Mouse (Mus musculus): Measurements from ENCODE around the gene Magi1. TPM values are rescaled to one million over a fixed set of nuclear protein-coding genes. Genes with fewer than 3 reads are reported as not detected.

Gene Magi1
- total and polyA plus RNA-seq, 3 experiments = not detected

DNA sequence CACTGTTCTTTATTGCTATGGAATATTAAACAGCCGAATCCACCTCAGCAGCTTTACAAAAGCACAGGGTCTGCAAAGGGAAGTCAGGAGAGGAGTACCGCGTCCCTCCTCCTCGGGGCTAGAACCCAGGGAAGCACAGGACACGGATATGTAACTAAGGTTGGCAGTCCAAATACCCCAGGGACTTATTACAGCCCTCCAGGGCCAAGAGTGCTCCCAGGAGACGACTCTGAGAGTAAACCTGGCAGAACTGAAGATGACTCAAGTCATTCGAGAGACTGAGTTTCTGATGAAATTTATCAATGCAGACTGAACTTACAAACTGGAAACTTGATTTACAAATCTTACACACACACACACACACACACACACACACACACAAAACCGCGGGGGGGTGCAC lies 130.8 kb downstream of the Magi1 start:
- Histone ChIP-seq H3K9me3 (replicated peaks; ENCODE audit: insufficient read depth, low read length) (no peaks in the 10 kb centered on the region), H3K4me1 (ENCODE audit: control insufficient read depth in 1 of 2, insufficient read depth in 2 of 2, low read length in 2 of 2) (no peaks in the 10 kb centered on the region), H3K27me3 (ENCODE audit: control insufficient read depth in 1 of 2, insufficient read depth in 2 of 2, low read length in 2 of 2) (no peaks in the 10 kb centered on the region), H3K4me3 (ENCODE audit: control insufficient read depth in 1 of 2, insufficient read depth in 1 of 2, low read depth in 2 of 2, low read length in 2 of 2) (no peak overlapping the region), H3K9ac (ENCODE audit: control insufficient read depth, low read depth, low read length, poor library complexity, severe bottlenecking) (no peak overlapping the region), H3K27ac (ENCODE audit: control insufficient read depth, low read depth, low read length) (no peak overlapping the region), H3K36me3 (ENCODE audit: control insufficient read depth in 1 of 2, insufficient read depth in 2 of 2, low read length in 2 of 2) (no peaks in the 10 kb centered on the region), H3K79me2 (ENCODE audit: control insufficient read depth, insufficient read depth, low read length, poor library complexity) (no peaks in the 10 kb centered on the region)
- TF ChIP-seq RCOR1 (IDR thresholded peaks at IDR 0.05; ENCODE audit: low read depth, low read length) (no peak), TAL1 (IDR thresholded peaks at IDR 0.05; ENCODE audit: low read length) (no peak), NRF1 (IDR thresholded peaks at IDR 0.05; ENCODE audit: insufficient read depth, low read depth, low read length, poor library complexity, severe bottlenecking) (no peak), ZNF384 (IDR thresholded peaks at IDR 0.05; ENCODE audit: low read depth, low read length) (no peak), ZMIZ1 (IDR thresholded peaks at IDR 0.05; ENCODE audit: low read depth, low read length) (no peak)
- no peak for DNase-seq (ENCODE audit: low read depth, low spot score)

- Histone ChIP-seq H3K4me3 (ENCODE audit: control insufficient read depth in 1 of 2, insufficient read depth in 1 of 2, low read depth in 2 of 2, low read length in 2 of 2) (no peak overlapping the region), H3K9me3 (replicated peaks; ENCODE audit: insufficient read depth, low read length) (no peaks in the 10 kb centered on the region), H3K9ac (ENCODE audit: control insufficient read depth, low read depth, low read length, poor library complexity, severe bottlenecking) (no peak overlapping the region), H3K36me3 (ENCODE audit: control insufficient read depth in 1 of 2, insufficient read depth in 2 of 2, low read length in 2 of 2) (no peaks in the 10 kb centered on the region), H3K79me2 (ENCODE audit: control insufficient read depth, insufficient read depth, low read length, poor library complexity) (no peaks in the 10 kb centered on the region), H3K4me1 (ENCODE audit: control insufficient read depth in 1 of 2, insufficient read depth in 2 of 2, low read length in 2 of 2) (no peaks in the 10 kb centered on the region), H3K27me3 (ENCODE audit: control insufficient read depth in 1 of 2, insufficient read depth in 2 of 2, low read length in 2 of 2) (no peaks in the 10 kb centered on the region), H3K27ac (ENCODE audit: control insufficient read depth, low read depth, low read length) (no peak overlapping the region)
- no peak for TF ChIP-seq POLR2A (IDR thresholded peaks at IDR 0.05; ENCODE audit: control insufficient read depth in 1 of 2, insufficient read depth in 1 of 2, low read depth in 1 of 2, low read length in 2 of 2, poor library complexity in 1 of 2)
- TF ChIP-seq ZC3H11A (IDR thresholded peaks at IDR 0.05; ENCODE audit: low read depth, low read length) = no peak
- TF ChIP-seq MXI1 (IDR thresholded peaks at IDR 0.05; ENCODE audit: low read depth, low read length) = no peak
- no peak for TF ChIP-seq ELF1 (IDR thresholded peaks at IDR 0.05; ENCODE audit: low read depth, low read length)
- no peak for TF ChIP-seq NRF1 (IDR thresholded peaks at IDR 0.05; ENCODE audit: insufficient read depth, low read depth, low read length, poor library complexity, severe bottlenecking)
- TF ChIP-seq EP300 (IDR thresholded peaks at IDR 0.05; ENCODE audit: low read depth in 1 of 2, low read length in 2 of 2) = no peak
- TF ChIP-seq MAX (IDR thresholded peaks at IDR 0.05; ENCODE audit: low read length) = no peak
- TF ChIP-seq MYB (IDR thresholded peaks at IDR 0.05; ENCODE audit: low read depth, low read length) = no peak
- no peak for TF ChIP-seq SIN3A (IDR thresholded peaks at IDR 0.05; ENCODE audit: low read length)
- no peak for TF ChIP-seq CHD2 (IDR thresholded peaks at IDR 0.05; ENCODE audit: low read length)
- no peak for TF ChIP-seq HCFC1 (IDR thresholded peaks at IDR 0.05; ENCODE audit: low read depth, low read length)
- DNase-seq (ENCODE audit: low read depth, low spot score) = no peak
These were observed 132.8 kb downstream of the Magi1 start for GRCm38 (mm10) chr6:94150876-94151275.

DNA sequence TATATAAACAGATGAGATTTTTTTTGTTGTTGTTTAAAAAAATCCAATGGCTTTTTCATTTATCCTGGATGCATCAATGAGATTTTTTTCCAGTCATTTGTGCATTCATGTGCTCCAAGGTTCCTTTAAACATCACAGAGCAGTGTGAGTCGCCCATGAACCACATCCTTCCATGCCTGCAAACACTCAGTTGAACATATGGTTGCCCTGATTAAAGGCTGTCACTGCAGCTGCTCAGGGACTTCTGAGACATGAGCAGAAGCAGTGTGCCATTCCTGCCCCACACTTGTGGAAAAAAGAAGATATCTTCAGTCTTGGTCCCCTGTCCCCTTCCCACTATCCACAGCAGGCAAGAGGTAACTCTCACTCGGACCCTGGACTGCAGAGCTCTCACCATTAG lies 133.9 kb downstream of the Magi1 start:
- Histone ChIP-seq H3K27me3 (ENCODE audit: control insufficient read depth in 1 of 2, insufficient read depth in 2 of 2, low read length in 2 of 2) (no peaks in the 10 kb centered on the region), H3K9me3 (replicated peaks; ENCODE audit: insufficient read depth, low read length) (no peaks in the 10 kb centered on the region), H3K36me3 (ENCODE audit: control insufficient read depth in 1 of 2, insufficient read depth in 2 of 2, low read length in 2 of 2) (no peaks in the 10 kb centered on the region), H3K4me3 (ENCODE audit: control insufficient read depth in 1 of 2, insufficient read depth in 1 of 2, low read depth in 2 of 2, low read length in 2 of 2) (no peak overlapping the region), H3K79me2 (ENCODE audit: control insufficient read depth, insufficient read depth, low read length, poor library complexity) (no peaks in the 10 kb centered on the region), H3K4me1 (ENCODE audit: control insufficient read depth in 1 of 2, insufficient read depth in 2 of 2, low read length in 2 of 2) (no peaks in the 10 kb centered on the region), H3K27ac (ENCODE audit: control insufficient read depth, low read depth, low read length) (no peak overlapping the region), H3K9ac (ENCODE audit: control insufficient read depth, low read depth, low read length, poor library complexity, severe bottlenecking) (no peak overlapping the region)
- TF ChIP-seq GABPA (IDR thresholded peaks at IDR 0.05; ENCODE audit: low read depth, low read length) (no peak), CHD2 (IDR thresholded peaks at IDR 0.05; ENCODE audit: low read length) (no peak), NRF1 (IDR thresholded peaks at IDR 0.05; ENCODE audit: insufficient read depth, low read depth, low read length, poor library complexity, severe bottlenecking) (no peak), CHD1 (IDR thresholded peaks at IDR 0.05; ENCODE audit: low read depth, low read length) (no peak), ETS1 (IDR thresholded peaks at IDR 0.05; ENCODE audit: low read depth, low read length) (no peak), MYC (IDR thresholded peaks at IDR 0.05; ENCODE audit: low read depth, low read length) (no peak), BHLHE40 (IDR thresholded peaks at IDR 0.05; ENCODE audit: borderline replicate concordance, low read depth, low read length) (no peak), USF2 (IDR thresholded peaks at IDR 0.05; ENCODE audit: borderline replicate concordance in 1 of 2, insufficient read depth in 1 of 2, low read depth in 1 of 2, low read length in 2 of 2) (no peak), SIN3A (IDR thresholded peaks at IDR 0.05; ENCODE audit: low read length) (no peak), CTCF (IDR thresholded peaks at IDR 0.05 in 2 of 3, conservative IDR thresholded peaks at IDR 0.05 in 1 of 3; ENCODE audit: control insufficient read depth in 1 of 3, insufficient read depth in 1 of 3, low read depth in 2 of 3, low read length in 3 of 3, poor library complexity in 1 of 3, severe bottlenecking in 1 of 3) (no peak), GATA1 (IDR thresholded peaks at IDR 0.05; ENCODE audit: low read depth, low read length) (no peak), MAZ (IDR thresholded peaks at IDR 0.05; ENCODE audit: low read depth, low read length) (no peak), MYB (IDR thresholded peaks at IDR 0.05; ENCODE audit: low read depth, low read length) (no peak), KAT2A (conservative IDR thresholded peaks at IDR 0.05; ENCODE audit: low read depth, low read length) (no peak), TBP (IDR thresholded peaks at IDR 0.05; ENCODE audit: low read depth, low read length) (no peak)
- DNase-seq (ENCODE audit: low read depth, low spot score) = no peak

All from MEL (cell line).